Mouse (Mus musculus): Measurements from ENCODE around the gene Hist1h2bh. TPM values are rescaled to one million over a fixed set of nuclear protein-coding genes. Genes with fewer than 3 reads are reported as not detected.

Hist1h2bh gene
- polyA plus RNA-seq, 1 experiment from 2014 or later = 1.5 TPM

DNA sequence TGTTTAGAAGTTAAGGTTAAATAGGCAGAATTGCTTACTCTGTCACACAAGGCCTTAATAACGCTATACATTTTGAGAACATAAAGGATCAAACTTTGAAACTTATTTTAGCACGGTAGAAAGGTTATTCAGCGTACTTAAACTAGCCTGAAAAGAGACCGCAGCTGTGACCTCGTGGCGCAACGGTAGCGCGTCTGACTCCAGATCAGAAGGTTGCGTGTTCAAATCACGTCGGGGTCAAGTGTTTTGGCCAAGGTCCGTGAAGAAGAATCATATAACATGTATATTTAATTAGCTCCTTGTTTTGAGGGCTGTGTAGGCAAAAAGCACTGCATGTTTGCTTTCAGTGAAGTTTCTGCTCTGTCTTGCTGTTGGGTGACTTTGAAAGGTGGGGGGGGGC, 36.8 kb downstream of the Hist1h2bh start:
- Histone ChIP-seq H3K9me3 (no peaks in the 10 kb centered on the region), H3K9ac (no peak overlapping the region), H3K27ac (no peak overlapping the region), H3K4me2 (peak overlapping the region; percentile 48), H3K4me3 (replicated peaks) (0 out of 2 replicates have a peak overlapping the region, but pooled peaks have one; percentile 23), H3K27me3 (replicated peaks) (no peaks in the 10 kb centered on the region), H3K36me3 (no peaks in the 10 kb centered on the region), H3K4me1 (peaks cover 7% of the 10 kb centered on the region)
- ATAC-seq (ENCODE audit: insufficient read depth, low FRiP score, low read depth) = 0 out of 2 replicates have a peak, but pooled peaks have one; percentile 44
- WGBS = 19% methylated on average over 13 of the region's 13 CpGs

- H3K4me1 ChIP-seq = peaks cover 7% of the 10 kb centered on the region
- H3K27ac ChIP-seq = no peak overlapping the region
- H3K9ac ChIP-seq = no peak overlapping the region
- peak overlapping the region; percentile 23 for H3K4me3 ChIP-seq (replicated peaks)
- H3K9me3 ChIP-seq = no peaks in the 10 kb centered on the region
- ATAC-seq (ENCODE audit: insufficient read depth, low FRiP score, low read depth) = no peak
- 20% methylated on average over 14 of the region's 14 CpGs for WGBS
- no peaks in the 10 kb centered on the region for H3K27me3 ChIP-seq (replicated peaks)
- no peaks in the 10 kb centered on the region for H3K36me3 ChIP-seq
- peak overlapping the region; percentile 48 for H3K4me2 ChIP-seq
Measured at GRCm38 (mm10) chr13:23505662-23506345, 37.4 kb downstream of the Hist1h2bh start.

- peak; percentile 24; the same call in 1 of the 2 replicates for ATAC-seq (ENCODE audit: insufficient read depth, low FRiP score, low read depth)
- Histone ChIP-seq H3K4me3 (replicated peaks) (no peak overlapping the region), H3K36me3 (no peaks in the 10 kb centered on the region), H3K4me2 (0 out of 2 replicates have a peak overlapping the region, but pooled peaks have one; percentile 16), H3K27me3 (replicated peaks) (no peaks in the 10 kb centered on the region), H3K9ac (no peak overlapping the region), H3K9me3 (no peaks in the 10 kb centered on the region), H3K27ac (no peak overlapping the region), H3K4me1 (peaks cover 5% of the 10 kb centered on the region)
- WGBS = 5% methylated on average over 9 of the region's 9 CpGs
Measured at GRCm38 (mm10) chr13:23503797-23504196, 39.4 kb downstream of the Hist1h2bh start.

DNA sequence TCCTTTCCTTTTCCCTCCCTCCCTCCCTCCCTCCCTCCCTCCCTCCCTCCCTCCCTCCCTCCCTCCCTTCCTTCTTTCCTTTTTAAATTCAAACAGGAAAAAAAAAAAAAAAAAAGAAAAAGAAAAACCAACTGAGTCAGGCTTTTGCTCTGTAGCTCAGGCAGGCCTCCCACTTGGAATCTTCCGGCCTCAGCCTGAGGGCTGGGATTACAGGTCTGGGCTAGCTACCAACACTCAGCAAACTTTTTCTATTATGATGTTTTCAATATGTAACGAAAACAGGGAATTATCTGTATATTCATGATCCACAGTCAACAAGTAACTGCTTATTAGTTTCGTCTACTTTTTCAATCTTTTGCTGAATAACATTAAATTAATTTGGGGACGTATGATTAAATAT, 40.3 kb downstream of the Hist1h2bh start:
- H3K4me1 ChIP-seq = peaks cover 5% of the 10 kb centered on the region
- no peak for ATAC-seq (ENCODE audit: insufficient read depth, low FRiP score, low read depth)
- WGBS = 60% methylated on average over 4 of the region's 4 CpGs
- no peaks in the 10 kb centered on the region for H3K9me3 ChIP-seq
- H3K4me2 ChIP-seq = no peak overlapping the region
- H3K9ac ChIP-seq = no peak overlapping the region
- no peak overlapping the region for H3K4me3 ChIP-seq (replicated peaks)
- H3K27me3 ChIP-seq (replicated peaks) = no peaks in the 10 kb centered on the region
- no peaks in the 10 kb centered on the region for H3K36me3 ChIP-seq
- H3K27ac ChIP-seq = no peak overlapping the region

DNA sequence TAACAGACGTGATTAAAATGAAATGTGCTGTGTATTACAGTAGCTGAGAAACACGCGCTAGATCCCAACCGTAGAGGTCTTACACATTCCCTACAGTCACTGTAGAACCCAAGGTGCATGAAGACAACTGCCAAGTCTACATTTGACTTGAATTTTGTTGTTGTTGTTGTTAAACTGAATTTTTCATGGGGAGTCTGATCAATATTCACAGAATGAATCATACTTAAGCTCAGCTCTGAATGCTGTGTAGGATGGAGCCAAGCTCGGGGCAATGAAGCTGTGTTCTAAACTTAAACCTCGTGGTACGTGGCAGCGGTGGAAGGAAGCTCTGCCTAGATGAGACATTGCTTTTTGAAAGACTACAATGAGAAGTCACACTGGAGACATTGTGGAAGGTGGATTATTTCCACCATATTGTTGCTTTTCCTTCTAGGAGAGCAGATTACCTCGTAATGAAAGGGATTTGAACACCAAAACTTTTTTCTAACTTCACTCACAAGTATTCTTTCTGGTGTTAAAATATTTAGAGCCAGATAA, 41.1 kb downstream of the Hist1h2bh start:
- Histone ChIP-seq H3K9ac (no peak overlapping the region), H3K4me1 (peaks cover 5% of the 10 kb centered on the region), H3K36me3 (no peaks in the 10 kb centered on the region), H3K4me3 (replicated peaks) (peak overlapping the region; percentile 2; the same call in 1 of the 2 replicates), H3K27ac (no peak overlapping the region), H3K4me2 (peak overlapping the region; percentile 25; the same call in 1 of the 2 replicates), H3K27me3 (replicated peaks) (no peaks in the 10 kb centered on the region), H3K9me3 (no peaks in the 10 kb centered on the region)
- ATAC-seq (ENCODE audit: insufficient read depth, low FRiP score, low read depth) = no peak
- 33% methylated on average over 9 of the region's 9 CpGs for WGBS

DNA sequence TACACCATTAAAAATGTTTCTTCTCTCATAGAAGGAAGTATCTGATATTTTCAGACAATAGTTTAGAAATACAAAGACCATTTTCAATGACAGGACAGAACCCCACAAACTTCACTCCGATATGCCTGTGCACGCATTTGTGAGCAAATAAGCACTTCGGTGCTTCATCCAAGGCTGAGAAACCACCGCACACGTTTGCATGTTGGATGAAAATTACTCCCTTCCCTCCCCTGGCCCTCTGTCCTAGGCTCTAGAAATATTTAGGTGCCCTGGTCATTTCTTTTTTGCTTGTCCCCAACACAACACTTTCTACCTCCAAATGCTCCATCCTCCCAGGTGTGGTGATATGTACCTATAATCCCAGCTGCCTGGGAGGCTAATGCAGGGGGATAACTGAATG, 41.7 kb downstream of the Hist1h2bh start:
- H3K9ac ChIP-seq = no peak overlapping the region
- ATAC-seq (ENCODE audit: insufficient read depth, low FRiP score, low read depth) = no peak
- no peaks in the 10 kb centered on the region for H3K9me3 ChIP-seq
- H3K4me2 ChIP-seq = peak overlapping the region; percentile 34; the same call in 1 of the 2 replicates
- no peaks in the 10 kb centered on the region for H3K36me3 ChIP-seq
- peaks cover 5% of the 10 kb centered on the region for H3K4me1 ChIP-seq
- no peaks in the 10 kb centered on the region for H3K27me3 ChIP-seq (replicated peaks)
- H3K27ac ChIP-seq = no peak overlapping the region
- peak overlapping the region; percentile 2; the same call in 1 of the 2 replicates for H3K4me3 ChIP-seq (replicated peaks)
- 37% methylated on average over 5 of the region's 5 CpGs for WGBS

GRCm38 (mm10) chr13:23500424-23501200, 42.6 kb downstream of the Hist1h2bh start:
- Histone ChIP-seq H3K4me1 (peaks cover under 1% of the 10 kb centered on the region; the same call in 1 of the 2 replicates), H3K27me3 (replicated peaks) (no peaks in the 10 kb centered on the region), H3K9me3 (no peaks in the 10 kb centered on the region), H3K9ac (no peak overlapping the region), H3K4me3 (replicated peaks) (no peak overlapping the region), H3K36me3 (no peaks in the 10 kb centered on the region), H3K4me2 (peak overlapping the region; percentile 13; the same call in 1 of the 2 replicates), H3K27ac (no peak overlapping the region)
- peak; percentile 63; the same call in 1 of the 2 replicates for ATAC-seq (ENCODE audit: insufficient read depth, low FRiP score, low read depth)
- 6% methylated on average over 17 of the region's 17 CpGs for WGBS

DNA sequence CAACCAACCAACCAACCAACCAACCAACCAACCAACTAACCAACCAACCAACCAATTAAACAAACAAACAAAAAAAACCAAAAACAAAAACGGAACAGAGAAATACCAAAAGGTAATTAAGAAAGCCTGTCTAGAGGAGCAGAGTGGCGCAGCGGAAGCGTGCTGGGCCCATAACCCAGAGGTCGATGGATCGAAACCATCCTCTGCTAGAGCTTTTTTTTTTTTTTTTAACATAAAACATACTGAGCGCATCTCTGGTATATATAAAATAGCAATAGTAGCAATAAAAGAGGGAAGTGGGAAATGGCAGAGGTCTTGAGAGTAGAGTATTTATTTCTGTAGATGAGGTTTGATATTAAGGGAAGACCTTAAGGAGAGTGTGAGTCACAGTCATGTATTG, 43.2 kb downstream of the Hist1h2bh start:
- no peak overlapping the region for H3K9ac ChIP-seq
- H3K36me3 ChIP-seq = no peaks in the 10 kb centered on the region
- ATAC-seq (ENCODE audit: insufficient read depth, low FRiP score, low read depth) = no peak
- no peaks in the 10 kb centered on the region for H3K9me3 ChIP-seq
- H3K27me3 ChIP-seq (replicated peaks) = no peaks in the 10 kb centered on the region
- H3K4me1 ChIP-seq = no peaks in the 10 kb centered on the region
- H3K27ac ChIP-seq = no peak overlapping the region
- no peak overlapping the region for H3K4me3 ChIP-seq (replicated peaks)
- WGBS = 27% methylated on average over 7 of the region's 7 CpGs
- H3K4me2 ChIP-seq = no peak overlapping the region

DNA sequence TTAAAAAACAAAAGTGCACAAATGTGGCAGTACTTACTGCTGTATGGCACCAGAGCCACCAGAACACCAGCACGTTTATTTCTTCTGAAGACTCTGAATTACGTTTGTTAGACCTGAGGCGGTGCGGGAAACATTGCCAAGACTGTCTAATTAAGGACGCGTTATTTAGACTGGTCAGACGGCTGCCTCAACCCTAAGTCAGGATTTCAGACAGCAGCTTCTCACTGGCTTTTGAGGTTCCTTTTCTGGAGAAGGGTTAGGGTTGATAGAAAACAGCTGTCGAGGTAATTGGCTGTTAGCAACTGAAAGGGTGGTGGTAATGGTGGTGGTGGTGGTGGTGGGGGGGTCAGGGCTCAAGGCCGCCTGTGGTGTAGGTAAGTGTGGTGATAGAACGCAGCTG, 44.5 kb downstream of the Hist1h2bh start:
- Histone ChIP-seq H3K27me3 (replicated peaks) (no peaks in the 10 kb centered on the region), H3K4me3 (replicated peaks) (peak overlapping the region; percentile 28), H3K27ac (no peak overlapping the region), H3K4me2 (peak overlapping the region; percentile 55), H3K4me1 (no peaks in the 10 kb centered on the region), H3K9me3 (no peaks in the 10 kb centered on the region), H3K9ac (no peak overlapping the region), H3K36me3 (no peaks in the 10 kb centered on the region)
- WGBS = 4% methylated on average over 10 of the region's 10 CpGs
- no peak for ATAC-seq (ENCODE audit: insufficient read depth, low FRiP score, low read depth)

- no peaks in the 10 kb centered on the region for H3K36me3 ChIP-seq
- 11% methylated on average over 19 of the region's 19 CpGs for WGBS
- no peaks in the 10 kb centered on the region for H3K9me3 ChIP-seq
- peak overlapping the region; percentile 28 for H3K4me3 ChIP-seq (replicated peaks)
- no peak overlapping the region for H3K9ac ChIP-seq
- H3K4me2 ChIP-seq = peak overlapping the region; percentile 55
- ATAC-seq (ENCODE audit: insufficient read depth, low FRiP score, low read depth) = no peak; the same call in 1 of the 2 replicates
- H3K27me3 ChIP-seq (replicated peaks) = no peaks in the 10 kb centered on the region
- no peaks in the 10 kb centered on the region for H3K4me1 ChIP-seq
- H3K27ac ChIP-seq = no peak overlapping the region
Measured at GRCm38 (mm10) chr13:23497656-23498321, 45.4 kb downstream of the Hist1h2bh start.

GRCm38 (mm10) chr13:23495526-23495925, 47.7 kb downstream of the Hist1h2bh start:
- Histone ChIP-seq H3K36me3 (no peaks in the 10 kb centered on the region), H3K27ac (no peak overlapping the region), H3K4me2 (no peak overlapping the region), H3K9ac (no peak overlapping the region), H3K27me3 (replicated peaks) (no peaks in the 10 kb centered on the region), H3K4me1 (no peaks in the 10 kb centered on the region), H3K9me3 (no peaks in the 10 kb centered on the region), H3K4me3 (replicated peaks) (no peak overlapping the region)
- WGBS = 76% methylated on average over 6 of the region's 6 CpGs
- no peak for ATAC-seq (ENCODE audit: insufficient read depth, low FRiP score, low read depth)
